Mouse (Mus musculus) limb, embryonic 13.5 days (tissue): ENCODE measurements around the gene Slc31a2. TPM values are rescaled to one million over a fixed set of nuclear protein-coding genes. Genes with fewer than 3 reads are reported as not detected.

Experiments used
- ATAC-seq: fragments of 200-750 bp; cut with Nextera tagmentation; 2 replicates; pipeline ENCODE4 v1.8.0; 2017; ENCODE audit warnings: low read depth, moderate number of reproducible peaks, moderate TSS enrichment; ENCODE audit not compliant: low FRiP score
- H3K27ac ChIP-seq: fragments of 300-500 bp; sonication (generic); 2 replicates; pipeline ENCODE4 v1.5.1; 2015; ENCODE audit warnings: inconsistent platforms, mild to moderate bottlenecking, moderate library complexity
- H3K27me3 ChIP-seq: fragments of 300-500 bp; sonication (generic); 2 replicates; pipeline ENCODE4 v1.6.1; 2015; ENCODE audit warnings: mild to moderate bottlenecking, inconsistent platforms
- H3K36me3 ChIP-seq: fragments of 300-500 bp; sonication (generic); 2 replicates; pipeline ENCODE4 v1.6.1; 2015; ENCODE audit warnings: inconsistent platforms, mild to moderate bottlenecking, moderate library complexity
- H3K4me1 ChIP-seq: fragments of 300-500 bp; sonication (generic); 2 replicates; pipeline ENCODE4 v1.6.1; 2015; ENCODE audit warnings: inconsistent platforms
- H3K4me2 ChIP-seq: fragments of 300-500 bp; sonication (generic); replicated peaks from 2 replicates; pipeline ENCODE4 v1.6.1; 2015; ENCODE audit warnings: inconsistent platforms, mild to moderate bottlenecking, moderate library complexity
- H3K4me3 ChIP-seq: fragments of 300-500 bp; sonication (generic); 2 replicates; pipeline ENCODE4 v1.5.1; 2015; ENCODE audit warnings: moderate library complexity, mild to moderate bottlenecking, inconsistent platforms
- H3K9ac ChIP-seq: fragments of 300-500 bp; sonication (generic); 2 replicates; pipeline ENCODE4 v1.6.1; 2015; ENCODE audit warnings: mild to moderate bottlenecking, inconsistent platforms
- H3K9me3 ChIP-seq: fragments of 300-500 bp; sonication (generic); 2 replicates; pipeline ENCODE4 v1.6.1; 2016; ENCODE audit warnings: inconsistent platforms
- WGBS: fragments of 180-500 bp; shearing (Covaris S2); methylation state at CpG from one replicate; pipeline ENCODE4 v1.1.7; 2015; 5-methylcytosine and 5-hydroxymethylcytosine counted together
- polyA plus RNA-seq: library from polyadenylated mRNA; unstranded; fragments of >200 nt; fragmentation: Nextera tagmentation; extraction: Ambion mirVana; gene quantifications from 2 replicates; pipeline ENCODE4 v1.2.1, GENCODE M21; 2015

The Slc31a2 gene
- polyA plus RNA-seq, 1 experiment from 2014 or later = 19.0 TPM

GRCm38 (mm10) chr4:62302795-62303194 is 40.4 kb downstream of the Slc31a2 start:
- Histone ChIP-seq H3K9me3 (no peaks in the 10 kb centered on the region), H3K9ac (no peak overlapping the region), H3K36me3 (peaks cover 94% of the 10 kb centered on the region), H3K27me3 (no peaks in the 10 kb centered on the region), H3K27ac (no peak overlapping the region), H3K4me3 (no peak overlapping the region), H3K4me2 (no peak overlapping the region), H3K4me1 (no peaks in the 10 kb centered on the region)
- 55% methylated on average over 2 of the region's 2 CpGs for WGBS
- ATAC-seq = no peak

DNA sequence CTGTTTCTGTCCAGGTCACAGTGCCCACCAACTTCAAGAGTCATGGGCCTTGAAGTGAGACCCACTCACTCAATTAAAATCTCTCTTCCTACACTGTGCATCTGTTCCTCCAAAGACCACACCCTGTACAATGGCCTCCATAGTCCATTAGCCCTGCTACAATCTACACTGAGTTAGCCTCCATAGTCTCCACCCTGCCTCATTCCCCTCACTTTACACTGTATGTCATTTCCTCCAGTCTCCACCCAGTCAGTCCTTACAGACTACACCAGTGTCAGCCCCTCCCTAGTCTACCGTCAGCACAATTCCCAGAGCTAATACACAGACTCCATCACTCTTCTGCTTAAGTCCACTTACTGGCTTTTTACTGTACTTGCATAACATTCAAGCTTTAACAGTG is 40.9 kb downstream of the Slc31a2 start:
- no peaks in the 10 kb centered on the region for H3K27me3 ChIP-seq
- H3K36me3 ChIP-seq = peaks cover 93% of the 10 kb centered on the region
- no peak overlapping the region for H3K9ac ChIP-seq
- ATAC-seq = no peak
- no peaks in the 10 kb centered on the region for H3K9me3 ChIP-seq
- H3K4me3 ChIP-seq = no peak overlapping the region
- 90% methylated on average over 1 of the region's 1 CpGs for WGBS
- no peak overlapping the region for H3K27ac ChIP-seq
- H3K4me1 ChIP-seq = no peaks in the 10 kb centered on the region
- no peak overlapping the region for H3K4me2 ChIP-seq

- 96% methylated on average over 1 of the region's 1 CpGs for WGBS
- Histone ChIP-seq H3K4me1 (no peaks in the 10 kb centered on the region), H3K27me3 (no peaks in the 10 kb centered on the region), H3K9ac (no peak overlapping the region), H3K36me3 (peaks cover 72% of the 10 kb centered on the region), H3K27ac (no peak overlapping the region), H3K4me2 (no peak overlapping the region), H3K9me3 (no peaks in the 10 kb centered on the region), H3K4me3 (no peak overlapping the region)
- no peak for ATAC-seq
Observed at GRCm38 (mm10) chr4:62306301-62306700, 43.9 kb downstream of the Slc31a2 start.

DNA sequence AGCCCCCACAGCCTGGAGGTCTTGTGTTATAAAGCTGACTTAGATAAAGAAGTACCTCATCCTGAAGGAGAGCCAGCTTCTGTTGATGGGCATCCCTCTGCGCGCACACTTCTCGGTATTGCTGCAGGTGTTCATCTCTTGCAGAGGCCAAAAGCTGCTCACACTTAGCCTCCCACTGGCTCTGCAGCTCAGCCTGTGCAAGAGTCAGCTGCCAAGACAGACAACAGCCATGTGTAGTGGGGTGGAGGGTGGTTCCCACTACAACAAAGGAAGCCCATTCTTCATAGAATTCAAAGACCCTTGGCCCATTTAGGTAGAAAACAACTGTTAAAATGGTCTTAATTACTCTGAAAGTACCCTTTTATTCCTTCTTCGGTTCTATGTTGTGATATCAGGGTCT is 44.5 kb downstream of the Slc31a2 start:
- no peaks in the 10 kb centered on the region for H3K9me3 ChIP-seq
- ATAC-seq = no peak
- no peaks in the 10 kb centered on the region for H3K27me3 ChIP-seq
- no peaks in the 10 kb centered on the region for H3K4me1 ChIP-seq
- no peak overlapping the region for H3K27ac ChIP-seq
- H3K9ac ChIP-seq = no peak overlapping the region
- 95% methylated on average over 4 of the region's 4 CpGs for WGBS
- no peak overlapping the region for H3K4me3 ChIP-seq
- H3K4me2 ChIP-seq = no peak overlapping the region
- peaks cover 71% of the 10 kb centered on the region for H3K36me3 ChIP-seq

DNA sequence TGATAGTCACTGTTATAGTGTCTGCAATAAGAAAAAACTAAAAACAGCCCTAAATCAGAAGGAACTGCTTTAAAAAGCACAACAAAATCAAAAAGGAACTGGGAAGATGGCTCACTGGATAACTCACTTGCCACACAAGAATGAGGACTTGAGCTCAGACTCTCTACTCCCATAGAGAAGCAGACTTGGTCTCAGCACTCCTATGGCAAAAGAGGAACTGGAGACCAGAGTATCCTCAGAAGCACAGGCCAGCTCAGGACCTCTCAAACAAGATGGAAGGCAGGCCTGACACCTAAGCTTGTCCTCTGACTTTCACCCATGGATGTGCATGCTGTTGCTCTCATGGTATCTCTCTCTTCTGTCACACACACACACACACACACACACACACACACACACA is 46.0 kb downstream of the Slc31a2 start:
- Histone ChIP-seq H3K36me3 (peaks cover 68% of the 10 kb centered on the region), H3K4me2 (no peak overlapping the region), H3K4me3 (no peak overlapping the region), H3K27me3 (no peaks in the 10 kb centered on the region), H3K27ac (no peak overlapping the region), H3K9me3 (no peaks in the 10 kb centered on the region), H3K9ac (no peak overlapping the region), H3K4me1 (no peaks in the 10 kb centered on the region)
- ATAC-seq = no peak

DNA sequence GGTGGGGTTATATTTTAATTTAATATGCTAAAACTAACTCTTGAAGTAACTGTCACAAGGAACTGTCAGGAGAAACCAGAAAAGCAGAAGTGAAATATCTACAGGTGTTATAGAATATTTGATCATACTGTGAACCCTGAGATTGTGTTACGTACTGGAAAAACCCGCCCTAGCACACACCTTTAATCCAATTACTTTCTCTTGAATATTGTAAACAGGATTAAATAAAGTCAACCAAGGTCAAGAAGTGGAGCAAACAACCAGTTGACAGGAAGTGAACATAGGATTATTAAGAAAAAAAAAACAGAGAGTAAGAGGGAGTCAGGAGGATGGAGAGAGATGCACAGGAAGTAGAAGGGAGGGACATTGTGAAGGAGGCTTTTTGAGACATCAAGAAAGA is 50.5 kb downstream of the Slc31a2 start:
- ATAC-seq = no peak
- Histone ChIP-seq H3K27me3 (no peaks in the 10 kb centered on the region), H3K9me3 (no peaks in the 10 kb centered on the region), H3K9ac (no peak overlapping the region), H3K4me2 (no peak overlapping the region), H3K4me3 (no peak overlapping the region), H3K27ac (no peak overlapping the region), H3K36me3 (peaks cover 48% of the 10 kb centered on the region), H3K4me1 (no peaks in the 10 kb centered on the region)
- WGBS = 92% methylated on average over 2 of the region's 2 CpGs

DNA sequence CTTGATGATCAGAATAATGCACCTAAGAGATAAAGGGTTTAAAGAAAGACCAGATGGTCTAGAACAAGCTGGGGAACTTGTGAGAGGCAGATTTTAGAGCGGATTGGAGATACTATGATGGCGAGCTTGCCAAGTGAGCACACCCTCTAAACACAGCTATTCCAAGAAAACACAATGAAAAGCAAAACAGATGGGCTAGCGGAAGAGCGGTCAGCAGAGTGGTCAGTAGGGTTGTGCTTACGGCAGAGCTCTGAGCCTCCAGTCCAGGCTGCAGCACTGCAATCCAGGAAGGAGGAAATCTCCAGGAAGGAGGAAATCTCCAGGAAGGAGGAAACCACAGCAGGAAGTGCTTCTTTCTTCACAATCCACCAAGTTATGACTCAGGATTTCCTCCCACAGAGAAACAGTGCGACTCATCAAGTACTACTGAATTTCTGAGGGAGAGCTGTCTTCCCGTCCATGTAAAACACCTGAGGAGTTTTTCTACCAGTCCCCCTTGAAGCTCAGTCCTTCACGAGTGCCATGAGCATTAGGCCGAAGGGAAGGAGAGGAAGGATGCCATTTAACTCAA is 51.4 kb downstream of the Slc31a2 start:
- Histone ChIP-seq H3K36me3 (peaks cover 50% of the 10 kb centered on the region), H3K4me3 (no peak overlapping the region), H3K27me3 (no peaks in the 10 kb centered on the region), H3K4me2 (no peak overlapping the region), H3K4me1 (no peaks in the 10 kb centered on the region), H3K9me3 (no peaks in the 10 kb centered on the region), H3K9ac (no peak overlapping the region), H3K27ac (no peak overlapping the region)
- ATAC-seq = no peak
- 86% methylated on average over 9 of the region's 9 CpGs for WGBS

GRCm38 (mm10) chr4:62314516-62314915 is 52.2 kb downstream of the Slc31a2 start:
- H3K27me3 ChIP-seq = no peaks in the 10 kb centered on the region
- H3K9me3 ChIP-seq = no peaks in the 10 kb centered on the region
- H3K4me2 ChIP-seq = no peak overlapping the region
- ATAC-seq = no peak
- H3K4me1 ChIP-seq = no peaks in the 10 kb centered on the region
- WGBS = 83% methylated on average over 3 of the region's 3 CpGs
- H3K4me3 ChIP-seq = no peak overlapping the region
- no peak overlapping the region for H3K9ac ChIP-seq
- no peak overlapping the region for H3K27ac ChIP-seq
- H3K36me3 ChIP-seq = peaks cover 58% of the 10 kb centered on the region

DNA sequence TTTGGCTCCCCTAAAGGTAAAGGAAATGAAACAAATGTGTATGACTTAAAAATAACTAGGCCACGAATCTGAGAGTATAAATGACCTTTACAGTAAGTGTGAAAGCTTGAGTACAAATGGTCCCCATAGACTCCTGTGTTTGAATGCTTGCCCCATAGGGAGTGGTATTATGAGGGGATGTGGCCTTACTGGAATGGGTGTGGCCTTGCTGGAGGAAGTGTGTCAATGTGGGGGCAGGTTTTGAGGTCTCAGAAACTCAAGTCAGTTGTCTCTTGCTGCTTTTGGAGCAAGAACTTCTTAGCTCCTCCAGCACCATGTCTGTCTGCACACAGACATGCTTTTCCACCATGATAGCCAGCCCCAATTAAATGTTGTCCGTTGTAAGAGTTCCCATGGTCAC is 54.1 kb downstream of the Slc31a2 start:
- H3K4me1 ChIP-seq = no peaks in the 10 kb centered on the region
- no peak for ATAC-seq
- WGBS = 79% methylated on average over 2 of the region's 2 CpGs

GRCm38 (mm10) chr4:62318294-62318693 is 55.9 kb downstream of the Slc31a2 start:
- Histone ChIP-seq H3K4me1 (no peaks in the 10 kb centered on the region), H3K27ac (no peak overlapping the region), H3K9ac (no peak overlapping the region), H3K4me2 (no peak overlapping the region), H3K9me3 (no peaks in the 10 kb centered on the region), H3K36me3 (peaks cover 74% of the 10 kb centered on the region), H3K27me3 (no peaks in the 10 kb centered on the region), H3K4me3 (no peak overlapping the region)
- WGBS = 70% methylated on average over 1 of the region's 1 CpGs
- no peak for ATAC-seq

More for the DNA sequence above, 54.1 kb downstream of the Slc31a2 start:
- Histone ChIP-seq H3K27ac (no peak overlapping the region), H3K27me3 (no peaks in the 10 kb centered on the region), H3K4me3 (no peak overlapping the region), H3K9me3 (no peaks in the 10 kb centered on the region), H3K9ac (no peak overlapping the region), H3K4me2 (no peak overlapping the region), H3K36me3 (peaks cover 70% of the 10 kb centered on the region)

- no peaks in the 10 kb centered on the region for H3K9me3 ChIP-seq
- no peak overlapping the region for H3K4me3 ChIP-seq
- H3K27me3 ChIP-seq = no peaks in the 10 kb centered on the region
- no peak overlapping the region for H3K4me2 ChIP-seq
- H3K4me1 ChIP-seq = no peaks in the 10 kb centered on the region
- H3K27ac ChIP-seq = no peak overlapping the region
- peaks cover 96% of the 10 kb centered on the region for H3K36me3 ChIP-seq
- no peak for ATAC-seq
- WGBS = 87% methylated on average over 3 of the region's 3 CpGs
- H3K9ac ChIP-seq = no peak overlapping the region
Observed at GRCm38 (mm10) chr4:62322684-62323083, 60.3 kb downstream of the Slc31a2 start.

GRCm38 (mm10) chr4:62326111-62326510 is 63.7 kb downstream of the Slc31a2 start:
- Histone ChIP-seq H3K27me3 (no peaks in the 10 kb centered on the region), H3K4me2 (no peak overlapping the region), H3K4me1 (no peaks in the 10 kb centered on the region), H3K9me3 (no peaks in the 10 kb centered on the region), H3K36me3 (peaks cover 81% of the 10 kb centered on the region), H3K9ac (no peak overlapping the region), H3K27ac (no peak overlapping the region), H3K4me3 (no peak overlapping the region)
- ATAC-seq = no peak

DNA sequence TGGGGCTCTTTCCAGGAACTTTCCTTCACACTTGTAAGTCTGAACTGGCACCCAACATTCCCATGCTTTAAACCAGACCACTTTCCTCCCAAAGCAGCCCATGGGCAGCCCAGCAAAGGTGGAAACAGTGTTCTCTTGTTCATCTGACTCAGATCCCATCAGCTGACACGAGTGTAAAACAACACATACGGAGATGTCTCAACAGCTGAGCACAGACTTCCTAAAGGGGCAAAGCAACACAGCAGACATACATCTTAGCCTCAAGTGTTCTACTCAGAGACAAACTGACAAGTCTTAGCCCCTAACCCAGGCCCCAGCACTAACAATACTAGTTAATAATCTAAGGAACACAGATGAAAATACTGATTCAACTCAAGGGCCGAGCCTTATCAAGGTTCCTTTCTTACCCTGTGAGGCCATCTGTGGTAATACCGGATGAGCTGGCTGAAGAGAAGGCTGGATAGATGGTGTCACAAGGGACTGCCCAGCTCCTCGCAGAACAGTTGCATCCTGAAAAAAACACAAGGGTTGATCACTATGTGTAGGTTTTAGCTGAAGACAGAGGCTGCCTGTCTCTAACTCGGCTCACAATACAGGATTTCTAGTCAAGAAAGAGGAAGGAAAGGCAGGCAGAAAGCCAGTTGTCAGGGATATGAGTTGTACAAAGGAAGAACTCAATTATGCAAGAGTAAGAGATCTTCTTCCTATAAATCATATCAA is 66.7 kb downstream of the Slc31a2 start:
- Histone ChIP-seq H3K4me1 (no peaks in the 10 kb centered on the region), H3K9ac (no peak overlapping the region), H3K36me3 (peaks cover 73% of the 10 kb centered on the region), H3K27ac (no peak overlapping the region), H3K9me3 (no peaks in the 10 kb centered on the region), H3K27me3 (no peaks in the 10 kb centered on the region), H3K4me2 (no peak overlapping the region), H3K4me3 (no peak overlapping the region)
- 84% methylated on average over 6 of the region's 6 CpGs for WGBS
- no peak for ATAC-seq
